Mouse (Mus musculus) stomach, embryonic 16.5 days (tissue): ENCODE data around the gene Oxtr. TPM values are rescaled to one million over a fixed set of nuclear protein-coding genes. Genes with fewer than 3 reads are reported as not detected.

Source experiments
- ATAC-seq: fragments of 200-750 bp; cut with Nextera tagmentation; 2 replicates; pipeline ENCODE4 v1.8.0; 2017; ENCODE audit warnings: moderate number of reproducible peaks, moderate TSS enrichment; ENCODE audit not compliant: insufficient read depth, low FRiP score
- H3K27ac ChIP-seq: fragments of 300-500 bp; sonication (generic); 2 replicates; pipeline ENCODE4 v1.5.1; 2014; ENCODE audit warnings: low read length
- H3K27me3 ChIP-seq: fragments of 300-500 bp; sonication (generic); 2 replicates; pipeline ENCODE4 v1.6.1; 2014; ENCODE audit warnings: low read length, control low read depth, mixed read lengths; ENCODE audit not compliant: control insufficient read depth, insufficient read depth
- H3K36me3 ChIP-seq: fragments of 300-500 bp; sonication (generic); 2 replicates; pipeline ENCODE4 v1.6.1; 2014; ENCODE audit warnings: low read length; ENCODE audit not compliant: control insufficient read depth, insufficient read depth
- H3K4me1 ChIP-seq: fragments of 300-500 bp; sonication (generic); 2 replicates; pipeline ENCODE4 v1.6.1; 2014; ENCODE audit warnings: low read length, control low read depth, mixed read lengths; ENCODE audit not compliant: control insufficient read depth, insufficient read depth
- H3K4me2 ChIP-seq: fragments of 300-500 bp; sonication (generic); 2 replicates; pipeline ENCODE4 v1.6.1; 2014; ENCODE audit warnings: low read depth, low read length, mixed read lengths
- H3K4me3 ChIP-seq: fragments of 300-500 bp; sonication (generic); replicated peaks from 2 replicates; pipeline ENCODE4 v1.5.1; 2014; ENCODE audit warnings: mild to moderate bottlenecking, low read length
- H3K9ac ChIP-seq: fragments of 300-500 bp; sonication (generic); 2 replicates; pipeline ENCODE4 v1.6.1; 2014; ENCODE audit warnings: low read length
- H3K9me3 ChIP-seq: fragments of 300-500 bp; sonication (generic); replicated peaks from 2 replicates; pipeline ENCODE4 v1.6.1; 2016; ENCODE audit warnings: low read length, control low read depth; ENCODE audit not compliant: control insufficient read depth
- WGBS: fragments of 180-500 bp; shearing (Covaris S2); extraction: QIAGEN DNeasy Blood & Tissue Kit; methylation state at CpG from one replicate; pipeline ENCODE4 v1.1.7; 2014; 5-methylcytosine and 5-hydroxymethylcytosine counted together
- polyA plus RNA-seq: library from polyadenylated mRNA; unstranded; fragments of >200 nt; fragmentation: Nextera tagmentation; extraction: Ambion mirVana; gene quantifications from 2 replicates; pipeline ENCODE4 v1.2.1, GENCODE M21; 2015

Gene Oxtr
- polyA plus RNA-seq = 0.32 and 0.35 TPM in 2 replicates

DNA sequence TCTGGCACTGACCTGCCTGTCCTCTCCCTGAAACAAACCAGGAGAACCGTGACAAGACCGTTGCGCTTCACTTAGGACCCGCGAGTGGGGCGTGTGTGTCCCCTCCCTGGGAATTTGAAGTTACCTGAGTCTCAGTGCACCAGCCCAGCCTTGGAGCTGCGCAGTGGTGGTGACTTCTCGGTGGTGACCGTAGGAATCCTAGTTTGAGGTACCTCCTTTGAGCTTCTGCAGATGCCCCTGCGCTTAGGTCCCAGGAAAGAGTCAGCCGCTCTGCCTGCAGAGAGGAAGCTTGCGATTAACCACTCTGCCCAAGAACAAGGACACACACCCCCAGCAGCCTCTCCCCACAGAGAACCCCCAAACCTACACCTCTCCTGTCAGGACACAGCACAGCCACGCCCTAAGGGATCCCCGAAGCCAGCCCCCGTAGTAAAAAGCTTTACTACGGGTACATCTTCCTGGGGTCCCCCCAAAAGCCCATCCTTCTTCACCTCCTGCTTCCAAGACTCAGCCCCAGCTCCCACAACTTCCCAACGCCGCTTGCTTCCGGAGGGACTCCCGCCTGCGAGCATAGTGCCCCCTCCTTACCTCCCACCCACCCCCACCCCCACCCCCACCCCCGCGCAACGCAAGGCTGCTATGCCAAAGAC lies at the start of gene Oxtr:
TSS of gene Oxtr (minus strand) at position 34 of the 650 bp plus-strand sequence.
- peak within 1 kb of the TSS; percentile 63 for H3K9ac ChIP-seq
- no peaks in the 10 kb centered on the region for H3K9me3 ChIP-seq
- peaks cover 38% of the 10 kb centered on the region for H3K27me3 ChIP-seq
- H3K4me1 ChIP-seq = peaks cover 21% of the 10 kb centered on the region
- ATAC-seq = no peak
- H3K4me2 ChIP-seq = peak within 1 kb of the TSS; percentile 83
- WGBS = 7% methylated on average over 24 of the region's 24 CpGs
- no peak within 1 kb of the TSS for H3K27ac ChIP-seq
- H3K4me3 ChIP-seq = peak within 1 kb of the TSS; percentile 48
- no peaks in the 10 kb centered on the region for H3K36me3 ChIP-seq

DNA sequence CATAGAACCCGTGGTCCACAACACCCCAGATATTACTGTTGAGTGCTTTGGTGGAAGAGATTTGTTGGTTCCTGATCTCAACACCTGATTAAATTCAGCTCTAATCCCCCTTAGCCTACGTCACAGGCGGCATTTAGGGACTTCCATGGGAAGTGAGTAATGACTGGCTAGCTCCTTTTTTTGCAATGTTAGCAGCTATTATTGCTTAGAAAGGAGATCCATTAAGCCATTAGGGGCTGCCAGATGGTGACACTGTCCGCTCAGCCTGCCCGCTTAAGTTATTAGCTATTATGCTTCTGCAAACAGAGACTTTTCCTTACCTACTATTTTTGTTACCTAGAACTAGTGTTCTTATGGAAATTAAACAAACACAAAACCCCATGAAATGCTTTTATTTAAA lies 35.7 kb upstream of the Oxtr start:
- Histone ChIP-seq H3K4me3 (no peak overlapping the region), H3K27me3 (no peaks in the 10 kb centered on the region), H3K4me2 (no peak overlapping the region), H3K27ac (no peak overlapping the region), H3K9me3 (no peaks in the 10 kb centered on the region), H3K36me3 (no peaks in the 10 kb centered on the region), H3K4me1 (no peaks in the 10 kb centered on the region), H3K9ac (no peak overlapping the region)
- ATAC-seq = no peak
- 45% methylated on average over 5 of the region's 5 CpGs for WGBS

DNA sequence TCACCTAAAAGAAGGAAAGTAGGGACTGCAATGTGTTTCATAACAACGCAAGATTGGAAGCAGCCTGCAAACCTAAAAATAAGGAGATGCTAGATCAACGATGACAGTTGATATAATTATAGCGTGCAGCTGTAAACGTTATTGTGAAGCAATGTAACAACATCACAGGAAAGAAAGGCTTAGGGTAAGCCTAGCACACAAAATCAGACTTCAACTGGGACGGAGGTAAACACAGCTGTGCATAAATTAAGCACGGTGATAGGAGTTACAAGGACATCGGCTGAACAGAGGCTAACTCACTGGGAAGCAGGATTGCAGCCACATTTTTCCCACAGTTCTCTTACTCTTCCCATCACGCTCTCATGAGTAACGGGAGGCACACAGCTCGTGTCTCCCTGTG lies 34.7 kb upstream of the Oxtr start:
- 34% methylated on average over 10 of the region's 10 CpGs for WGBS
- Histone ChIP-seq H3K9me3 (no peaks in the 10 kb centered on the region), H3K4me3 (no peak overlapping the region), H3K4me1 (no peaks in the 10 kb centered on the region), H3K4me2 (no peak overlapping the region), H3K27me3 (no peaks in the 10 kb centered on the region), H3K9ac (no peak overlapping the region), H3K36me3 (no peaks in the 10 kb centered on the region), H3K27ac (peak overlapping the region; percentile 23; the same call in 1 of the 2 replicates)
- no peak for ATAC-seq

DNA sequence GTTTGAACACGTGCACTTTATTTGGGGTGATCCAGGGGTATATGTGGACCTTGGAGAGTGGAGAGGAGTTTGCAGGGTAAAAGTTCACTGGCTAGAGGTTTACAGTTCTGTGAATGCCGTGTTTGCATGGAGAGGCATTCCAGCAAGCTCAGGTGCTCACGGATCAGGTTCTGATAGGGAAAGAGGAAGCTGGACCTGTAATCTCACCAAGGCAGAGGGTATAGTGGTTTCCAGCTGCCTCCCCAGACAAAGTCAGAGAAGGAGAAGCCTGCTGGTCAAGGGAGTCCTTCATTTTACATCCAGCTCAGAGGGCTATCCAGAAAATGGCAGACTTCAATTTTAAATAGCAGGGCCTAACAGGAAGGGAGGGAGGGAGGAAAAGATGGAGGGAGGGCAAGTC lies 28.2 kb upstream of the Oxtr start:
- Histone ChIP-seq H3K4me2 (no peak overlapping the region), H3K4me1 (no peaks in the 10 kb centered on the region), H3K27ac (no peak overlapping the region), H3K27me3 (no peaks in the 10 kb centered on the region), H3K9me3 (no peaks in the 10 kb centered on the region), H3K9ac (no peak overlapping the region), H3K4me3 (no peak overlapping the region), H3K36me3 (no peaks in the 10 kb centered on the region)
- WGBS = 69% methylated on average over 3 of the region's 3 CpGs
- no peak for ATAC-seq

DNA sequence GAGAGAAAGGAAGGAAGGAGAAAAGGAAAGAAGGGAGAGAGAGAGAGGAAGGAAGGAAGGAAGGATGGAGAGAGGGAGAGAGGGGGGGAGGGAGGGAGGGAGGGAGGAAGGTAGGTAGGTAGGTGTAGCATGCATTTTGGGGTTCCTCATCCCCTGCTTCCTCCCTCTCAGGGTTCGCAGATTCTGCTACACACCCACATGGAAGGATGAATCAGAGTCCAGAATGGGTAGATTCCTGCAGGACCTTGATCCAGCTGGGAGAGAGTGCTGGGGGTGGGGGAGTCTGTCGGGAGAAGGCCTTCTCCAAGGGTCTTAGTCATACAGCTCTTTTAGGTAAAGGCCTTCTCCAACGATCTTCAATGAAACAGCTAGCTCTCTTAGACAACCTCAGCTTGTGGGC lies 27.8 kb upstream of the Oxtr start:
- no peak overlapping the region for H3K4me2 ChIP-seq
- H3K36me3 ChIP-seq = no peaks in the 10 kb centered on the region
- no peaks in the 10 kb centered on the region for H3K4me1 ChIP-seq
- no peak overlapping the region for H3K27ac ChIP-seq
- whole genome bisulfite sequencing = 83% methylated on average over 3 of the region's 3 CpGs
- no peak for ATAC-seq
- H3K9ac ChIP-seq = no peak overlapping the region
- no peaks in the 10 kb centered on the region for H3K9me3 ChIP-seq
- no peaks in the 10 kb centered on the region for H3K27me3 ChIP-seq
- H3K4me3 ChIP-seq = no peak overlapping the region

DNA sequence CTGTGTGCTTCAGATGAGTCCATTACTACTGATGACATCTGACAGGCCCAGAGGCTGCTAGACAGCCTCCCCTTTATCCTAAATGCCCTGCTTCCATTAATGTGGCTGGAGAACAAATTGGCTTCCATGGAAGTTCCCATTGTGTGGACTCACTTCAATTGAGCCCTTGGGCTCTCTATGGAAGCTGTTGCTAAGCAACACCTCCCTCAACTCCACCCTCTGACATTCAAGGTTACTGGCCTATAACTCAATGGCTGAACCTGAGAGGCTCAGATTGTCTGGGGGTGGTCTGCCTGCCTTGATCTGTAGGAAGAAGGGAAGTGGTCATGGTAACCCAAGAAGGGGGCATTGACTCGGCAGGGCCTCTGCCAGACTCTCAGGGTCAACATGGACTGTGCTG lies 26.8 kb upstream of the Oxtr start:
- no peak overlapping the region for H3K4me2 ChIP-seq
- no peak overlapping the region for H3K27ac ChIP-seq
- no peak overlapping the region for H3K9ac ChIP-seq
- no peak overlapping the region for H3K4me3 ChIP-seq
- H3K4me1 ChIP-seq = no peaks in the 10 kb centered on the region
- WGBS = 37% methylated on average over 1 of the region's 1 CpGs
- no peaks in the 10 kb centered on the region for H3K9me3 ChIP-seq
- H3K36me3 ChIP-seq = no peaks in the 10 kb centered on the region
- H3K27me3 ChIP-seq = no peaks in the 10 kb centered on the region
- ATAC-seq = no peak

DNA sequence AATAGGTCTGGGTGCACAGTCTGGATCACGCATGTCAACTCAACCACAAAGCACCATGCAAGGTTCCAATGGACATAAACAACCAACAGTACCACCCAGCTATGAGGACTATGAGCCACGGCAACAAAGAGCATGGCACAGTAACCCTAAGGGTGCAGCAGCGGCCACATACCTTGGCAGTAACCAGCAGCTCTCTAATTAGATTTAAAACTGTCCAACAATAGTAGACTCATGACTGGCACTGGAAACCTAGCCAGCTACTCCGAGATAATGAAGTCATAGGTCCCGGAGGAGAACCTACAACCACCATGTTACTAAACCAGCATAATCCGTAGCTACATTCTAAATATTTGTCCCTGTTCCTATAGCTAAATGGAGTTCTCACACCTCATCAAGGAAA lies 24.8 kb upstream of the Oxtr start:
- no peak for ATAC-seq
- no peaks in the 10 kb centered on the region for H3K4me1 ChIP-seq

DNA sequence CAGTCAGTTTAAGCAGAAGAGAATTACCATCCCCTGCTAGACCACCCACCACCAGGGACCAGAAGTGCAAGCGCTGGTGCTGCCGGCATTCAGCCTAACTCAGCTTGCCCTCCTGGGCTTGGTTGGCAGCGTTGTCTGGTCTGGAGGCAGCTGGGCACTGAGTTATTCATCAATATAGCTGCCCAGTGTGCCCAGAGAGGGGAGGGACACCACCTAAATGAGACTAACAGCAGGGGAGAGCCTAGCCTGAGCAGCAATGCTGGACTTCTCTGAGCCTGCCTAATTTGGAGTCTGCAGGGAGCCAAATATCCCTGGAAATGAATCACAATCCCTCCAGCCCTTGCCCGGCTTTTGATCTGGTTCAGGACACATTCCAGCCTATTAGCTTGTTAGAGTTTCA lies 20.6 kb upstream of the Oxtr start:
- Histone ChIP-seq H3K36me3 (no peaks in the 10 kb centered on the region), H3K4me3 (no peak overlapping the region), H3K9ac (no peak overlapping the region), H3K4me2 (no peak overlapping the region), H3K27ac (no peak overlapping the region), H3K27me3 (no peaks in the 10 kb centered on the region), H3K4me1 (no peaks in the 10 kb centered on the region), H3K9me3 (no peaks in the 10 kb centered on the region)
- no peak for ATAC-seq
- 52% methylated on average over 4 of the region's 4 CpGs for WGBS

More for the DNA sequence above, 24.8 kb upstream of the Oxtr start:
- H3K4me2 ChIP-seq = no peak overlapping the region
- H3K9ac ChIP-seq = no peak overlapping the region
- H3K27me3 ChIP-seq = no peaks in the 10 kb centered on the region
- H3K27ac ChIP-seq = no peak overlapping the region
- no peaks in the 10 kb centered on the region for H3K9me3 ChIP-seq
- H3K36me3 ChIP-seq = no peaks in the 10 kb centered on the region
- H3K4me3 ChIP-seq = no peak overlapping the region
- 89% methylated on average over 6 of the region's 6 CpGs for WGBS

DNA sequence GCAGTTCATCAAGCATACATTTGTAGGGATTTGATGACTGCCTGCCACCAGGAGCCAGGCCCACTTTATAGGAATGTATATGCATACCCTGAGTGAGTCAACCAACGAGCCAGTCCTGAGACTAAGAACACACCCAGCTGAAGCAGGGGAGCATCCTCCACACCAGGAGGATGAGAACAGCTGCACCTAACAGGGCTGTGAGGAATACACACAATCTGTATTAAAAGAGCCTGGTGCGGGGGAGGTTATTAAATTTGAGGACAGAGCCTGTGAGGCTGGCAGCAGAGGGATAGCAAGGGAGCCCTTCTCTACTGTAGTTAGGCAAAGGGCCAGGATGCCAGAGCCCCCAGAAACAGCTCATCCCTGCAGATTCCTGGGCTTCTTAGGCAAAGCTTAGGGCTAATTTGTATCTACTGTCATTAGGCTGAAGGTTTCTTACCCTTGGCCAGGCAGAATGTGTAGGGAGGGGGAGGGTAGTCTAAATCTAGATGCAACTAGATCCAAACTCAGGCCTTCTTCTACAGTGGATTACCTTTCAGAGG lies 19.9 kb upstream of the Oxtr start:
- H3K36me3 ChIP-seq = no peaks in the 10 kb centered on the region
- WGBS = 34% methylated on average over 2 of the region's 2 CpGs
- no peaks in the 10 kb centered on the region for H3K27me3 ChIP-seq
- no peak overlapping the region for H3K4me3 ChIP-seq
- H3K9me3 ChIP-seq = no peaks in the 10 kb centered on the region
- peak; percentile 53 for ATAC-seq
- no peak overlapping the region for H3K9ac ChIP-seq
- no peaks in the 10 kb centered on the region for H3K4me1 ChIP-seq
- H3K4me2 ChIP-seq = no peak overlapping the region
- H3K27ac ChIP-seq = no peak overlapping the region
